Mouse (Mus musculus): Measurements from ENCODE around the gene Gm16485.
A peak's percentile ranks its signal among the peaks of the same experiment; 100 is the strongest.

Gene Gm16485

DNA sequence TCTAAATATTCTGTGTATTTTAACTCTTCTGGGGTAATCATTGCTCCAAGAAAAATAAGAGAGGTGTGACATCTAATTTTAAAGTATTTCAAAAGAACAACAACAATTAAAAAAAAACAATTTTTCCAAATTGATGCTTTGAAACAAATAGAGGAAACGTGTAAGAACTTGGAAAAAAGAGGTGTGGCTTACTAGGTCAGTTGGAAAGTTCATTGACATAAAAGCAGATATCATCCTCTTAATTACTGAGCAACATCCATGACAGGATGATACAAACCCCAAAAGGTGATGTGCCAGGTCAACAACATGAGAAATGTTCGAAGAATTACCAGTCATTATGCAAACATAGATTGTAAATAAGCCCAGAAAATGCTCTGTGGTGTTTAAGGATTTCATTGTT is at the start of gene Gm16485:
TSS of gene Gm16485 (plus strand) at position 301 of the 400 bp plus-strand sequence.
- no peak for DNase-seq (ENCODE audit: inconsistent age in 2 of 2, low spot score in 1 of 2)

DNA sequence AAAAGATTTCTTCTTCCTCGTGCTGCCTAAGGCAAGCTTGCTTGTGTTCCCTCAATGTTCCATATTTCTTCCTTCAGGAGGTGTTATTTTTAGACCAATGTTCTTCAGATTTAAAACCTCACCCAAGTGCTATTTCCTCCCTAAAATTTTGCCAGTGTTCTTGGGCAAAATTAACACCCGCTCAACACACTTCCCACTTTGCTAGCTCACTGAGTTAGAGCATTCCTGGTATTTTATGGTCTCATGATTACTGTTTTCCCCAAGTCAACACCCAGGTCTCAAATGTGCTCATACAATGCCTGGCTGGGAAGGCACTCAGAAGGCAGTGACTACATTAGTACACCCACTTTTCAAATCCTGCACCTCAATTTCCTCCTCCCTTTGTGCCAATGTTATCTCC is 44.0 kb upstream of the Gm16485 start:
- no peak for DNase-seq (ENCODE audit: inconsistent age in 2 of 2, low spot score in 1 of 2)

DNA sequence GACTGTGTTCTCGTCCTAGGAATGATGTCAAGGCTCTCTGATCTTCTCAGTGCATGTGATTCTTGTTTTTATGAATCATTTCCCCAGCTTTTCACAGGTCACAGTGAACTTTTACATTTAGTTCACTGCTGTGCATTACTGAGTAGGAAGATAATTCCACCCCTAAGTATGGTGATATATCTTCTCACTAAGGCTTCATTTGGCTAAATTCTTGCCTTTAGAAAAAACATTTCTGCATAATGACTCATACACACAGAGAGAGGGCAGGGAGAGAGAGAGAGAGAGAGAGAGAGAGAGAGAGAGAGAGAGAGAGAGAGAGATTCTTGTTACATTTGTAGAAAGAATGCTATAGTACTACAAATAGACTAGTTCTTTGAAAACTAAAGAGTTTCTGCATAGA is 33.8 kb upstream of the Gm16485 start:
- peak in 1 of 2 experiments; percentile 56 for DNase-seq (ENCODE audit: inconsistent age in 2 of 2, low spot score in 1 of 2)

DNA sequence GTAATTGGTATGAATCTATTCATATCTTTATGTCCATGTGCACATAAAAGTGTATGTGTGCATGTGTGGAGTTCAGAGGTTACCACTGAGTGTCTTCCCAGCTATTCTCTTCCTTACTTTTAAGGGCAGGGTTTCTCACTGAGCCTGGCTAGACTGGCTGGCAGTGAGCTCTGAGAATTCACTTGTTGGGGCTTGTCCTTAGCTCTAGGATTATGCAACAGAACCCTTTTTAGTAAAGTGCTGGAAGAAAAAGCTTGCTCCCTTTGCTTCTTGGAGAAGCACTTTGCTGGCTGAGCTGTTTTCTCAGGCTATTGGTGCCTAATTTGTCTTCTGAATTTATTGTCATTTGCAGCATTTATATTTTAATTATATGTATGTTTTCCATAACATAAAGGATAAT is 18.3 kb upstream of the Gm16485 start:
- no peak for DNase-seq (ENCODE audit: inconsistent age in 2 of 2, low spot score in 1 of 2)

DNA sequence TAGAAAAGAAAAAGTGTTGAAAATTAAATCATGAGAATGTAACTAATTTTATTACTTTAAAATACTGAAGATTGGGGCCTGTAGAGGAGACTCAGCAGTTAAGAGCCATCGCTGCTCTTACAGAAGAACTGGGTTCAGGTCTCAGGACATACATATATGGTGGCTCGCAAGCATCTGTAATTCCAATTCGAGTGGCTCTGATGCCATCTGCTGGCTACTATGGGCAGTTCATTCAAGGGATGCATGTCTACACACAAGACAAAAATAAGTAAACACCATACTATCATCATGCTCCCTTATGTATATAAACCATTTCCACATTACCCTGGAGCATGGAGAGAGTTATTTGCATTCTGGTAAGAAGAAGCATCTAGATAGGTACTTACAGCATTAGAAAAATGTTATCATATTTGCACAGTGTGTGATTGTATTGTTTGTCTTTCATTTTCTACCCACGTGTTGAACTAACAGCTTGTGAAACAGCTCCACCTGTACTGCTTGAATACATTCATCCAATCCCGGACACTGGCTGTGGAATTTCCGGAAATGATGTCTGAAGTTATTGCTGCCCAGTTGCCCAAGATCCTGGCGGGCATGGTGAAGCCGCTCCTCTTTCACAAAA is 7.0 kb upstream of the Gm16485 start:
- DNase-seq (ENCODE audit: inconsistent age in 2 of 2, low spot score in 1 of 2) = peak; percentile 18 to 82

DNA sequence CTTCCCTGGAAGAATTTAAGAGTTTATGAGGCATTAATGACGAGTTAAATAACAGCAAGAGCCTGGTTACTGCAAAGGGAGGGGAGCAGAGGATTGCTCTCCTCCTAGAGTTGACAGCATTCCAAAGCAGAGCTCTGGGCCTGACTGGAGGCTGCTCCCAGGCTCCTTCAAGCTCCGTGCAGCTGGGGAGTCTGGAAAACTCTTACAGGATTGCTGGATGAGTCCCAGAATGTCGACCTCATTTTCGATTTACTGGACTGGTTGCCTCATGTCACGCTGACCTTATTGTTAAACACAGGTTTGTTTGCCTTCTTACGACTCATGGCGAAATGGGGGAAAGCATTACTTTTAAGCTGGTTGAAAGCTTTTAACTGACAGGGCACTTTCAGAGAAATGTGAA is 1.4 kb upstream of the Gm16485 start:
- DNase-seq (ENCODE audit: inconsistent age in 2 of 2, low spot score in 1 of 2) = peak in 1 of 2 experiments; percentile 46

DNA sequence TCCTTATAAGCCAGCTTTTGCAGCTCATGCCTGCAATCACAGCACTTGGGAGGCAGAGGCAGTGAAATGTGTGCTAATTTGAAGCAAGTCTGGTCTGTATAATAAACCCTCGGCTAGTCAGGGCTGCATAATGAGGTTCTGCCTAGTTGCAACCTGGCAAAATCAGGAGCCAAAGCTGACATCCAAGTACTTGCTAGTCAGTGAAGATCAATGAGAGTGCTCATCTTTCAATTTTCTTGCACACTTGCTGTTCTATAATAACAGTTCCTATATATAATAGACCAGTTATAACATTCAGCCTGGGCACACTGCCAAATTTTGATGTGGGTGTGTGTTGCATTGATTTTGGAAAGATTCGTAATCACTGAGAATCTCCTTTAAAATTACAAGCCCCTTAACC is 6.2 kb downstream of the Gm16485 start:
- no peak for DNase-seq (ENCODE audit: inconsistent age in 2 of 2, low spot score in 1 of 2)

DNA sequence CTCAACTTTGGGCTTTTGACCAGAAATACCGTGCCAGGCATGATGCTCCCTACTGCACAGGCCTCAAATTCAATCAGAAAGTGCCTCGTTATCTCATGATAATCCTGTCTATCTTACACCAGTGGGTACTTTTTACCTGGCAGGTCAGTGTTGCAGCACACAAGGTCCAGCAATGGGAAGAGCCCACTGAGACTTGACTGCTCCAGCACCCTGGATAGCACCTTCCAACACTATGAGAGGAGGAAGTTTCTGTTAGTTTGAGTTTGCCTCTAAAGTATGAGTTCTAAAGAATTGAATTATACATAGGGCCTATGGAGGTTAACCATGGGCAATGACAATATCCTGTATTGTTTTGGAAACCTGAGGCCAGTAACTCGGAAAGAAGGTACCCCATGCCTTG is 10.7 kb downstream of the Gm16485 start:
- DNase-seq (ENCODE audit: inconsistent age in 2 of 2, low spot score in 1 of 2) = no peak

DNA sequence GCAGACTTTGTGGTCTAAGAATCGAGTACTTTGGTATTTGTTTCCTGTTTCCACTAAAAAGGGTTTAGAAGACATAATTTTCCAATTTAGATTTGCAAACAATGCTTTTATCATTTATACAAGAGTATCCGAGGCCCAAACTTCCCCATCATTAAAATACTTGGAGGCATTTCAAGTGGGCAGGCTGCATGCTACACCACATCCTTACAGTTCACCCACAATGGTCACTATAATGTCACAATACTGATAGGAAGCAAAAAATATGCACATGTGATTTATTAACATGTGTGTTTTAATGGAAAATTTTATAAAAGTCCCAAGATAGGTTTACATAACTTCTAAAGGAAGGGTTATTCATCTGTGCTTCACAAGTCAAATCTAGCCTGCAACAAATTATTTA is 24.9 kb downstream of the Gm16485 start:
- DNase-seq (ENCODE audit: inconsistent age in 2 of 2, low spot score in 1 of 2) = no peak

DNA sequence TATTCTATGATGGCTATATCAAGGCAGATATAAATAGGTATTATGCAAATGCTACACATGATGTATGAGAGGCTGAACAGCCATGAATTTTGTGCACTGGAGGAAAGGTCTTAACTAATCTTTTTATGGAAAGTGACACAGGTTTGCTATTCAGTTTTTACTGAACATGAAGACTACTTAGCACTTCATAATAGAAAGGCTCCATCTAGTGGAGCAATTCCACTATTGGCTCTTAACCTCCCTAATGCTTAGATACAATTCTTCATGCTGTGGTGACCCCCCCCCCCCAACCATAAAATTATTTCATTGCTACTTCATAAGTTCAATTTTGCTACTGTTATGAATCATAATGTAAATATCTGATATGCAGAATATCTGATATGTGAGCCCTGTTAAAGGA is 29.6 kb downstream of the Gm16485 start:
- DNase-seq (ENCODE audit: inconsistent age in 2 of 2, low spot score in 1 of 2) = no peak

DNA sequence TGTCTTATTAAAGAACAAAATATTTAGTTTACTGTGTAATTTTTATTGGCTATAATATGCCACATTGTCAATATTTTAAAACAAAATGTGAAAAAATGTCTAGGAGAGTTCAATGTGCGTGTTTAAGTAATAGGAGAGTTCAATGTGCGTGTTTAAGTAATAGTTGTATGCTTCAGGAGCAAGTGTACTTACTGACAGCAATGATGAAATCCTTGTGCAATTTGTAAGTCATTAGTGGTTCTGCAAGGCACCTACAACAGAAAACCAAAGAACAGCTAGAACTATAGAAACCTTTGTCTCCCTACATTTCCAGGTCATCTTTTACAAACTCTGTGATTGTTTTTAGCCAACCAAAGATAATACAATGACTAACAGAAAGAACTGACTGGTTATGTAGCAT is 43.5 kb downstream of the Gm16485 start:
- no peak for DNase-seq (ENCODE audit: inconsistent age in 2 of 2, low spot score in 1 of 2)

Measured in adrenal gland, adult (tissue).